Mouse (Mus musculus) hindbrain, embryonic 14.5 days (tissue): ENCODE results near the gene Tigd3. TPM values are rescaled to one million over a fixed set of nuclear protein-coding genes. Genes with fewer than 3 reads are reported as not detected.

Source experiments
- ATAC-seq: fragments of 200-750 bp; cut with Nextera tagmentation; 2 replicates; pipeline ENCODE4 v1.8.0; 2017; ENCODE audit warnings: moderate number of reproducible peaks, mild to moderate bottlenecking, moderate TSS enrichment, moderate library complexity; ENCODE audit not compliant: low FRiP score
- DNase-seq: peaks from one replicate; pipeline ENCODE4 v3.0.0-alpha.2; 2015; ENCODE audit warnings: low spot score
- H3K27ac ChIP-seq: fragments of 300-500 bp; sonication (generic); 2 replicates; pipeline ENCODE4 v1.5.1; 2014; ENCODE audit warnings: mild to moderate bottlenecking, moderate library complexity
- H3K27me3 ChIP-seq: fragments of 300-500 bp; sonication (generic); 2 replicates; pipeline ENCODE4 v1.6.1; 2014; ENCODE audit warnings: mild to moderate bottlenecking, low read length, mixed read lengths; ENCODE audit not compliant: control insufficient read depth, insufficient read depth
- H3K36me3 ChIP-seq: fragments of 300-500 bp; sonication (generic); replicated peaks from 2 replicates; pipeline ENCODE4 v1.6.1; 2014; ENCODE audit not compliant: control insufficient read depth, insufficient read depth
- H3K4me1 ChIP-seq: fragments of 300-500 bp; sonication (generic); replicated peaks from 2 replicates; pipeline ENCODE4 v1.6.1; 2014; ENCODE audit warnings: antibody characterized with exemption, low read length, mixed read lengths; ENCODE audit not compliant: control insufficient read depth, insufficient read depth
- H3K4me2 ChIP-seq: fragments of 300-500 bp; sonication (generic); replicated peaks from 2 replicates; pipeline ENCODE4 v1.6.1; 2014; ENCODE audit warnings: mild to moderate bottlenecking, moderate library complexity
- H3K4me3 ChIP-seq: fragments of 300-500 bp; sonication (generic); replicated peaks from 2 replicates; pipeline ENCODE4 v1.5.1; 2014; ENCODE audit warnings: mild to moderate bottlenecking, low read length
- H3K9ac ChIP-seq: fragments of 300-500 bp; sonication (generic); 2 replicates; pipeline ENCODE4 v1.6.1; 2014
- H3K9me3 ChIP-seq: fragments of 300-500 bp; sonication (generic); 2 replicates; pipeline ENCODE4 v1.6.1; 2016; ENCODE audit warnings: low read length; ENCODE audit not compliant: control insufficient read depth
- WGBS: fragments of 180-500 bp; shearing (Covaris S2); extraction: QIAGEN DNeasy Blood & Tissue Kit; methylation state at CpG from one replicate; pipeline ENCODE4 v1.1.7; 2014; 5-methylcytosine and 5-hydroxymethylcytosine counted together
- polyA plus RNA-seq: library from polyadenylated mRNA; unstranded; fragments of >200 nt; fragmentation: Nextera tagmentation; extraction: Ambion mirVana; gene quantifications from 2 replicates; pipeline ENCODE4 v1.2.1, GENCODE M21; 2014

The Tigd3 gene
- 6.1 and 9.4 TPM in 2 replicates for polyA plus RNA-seq

DNA sequence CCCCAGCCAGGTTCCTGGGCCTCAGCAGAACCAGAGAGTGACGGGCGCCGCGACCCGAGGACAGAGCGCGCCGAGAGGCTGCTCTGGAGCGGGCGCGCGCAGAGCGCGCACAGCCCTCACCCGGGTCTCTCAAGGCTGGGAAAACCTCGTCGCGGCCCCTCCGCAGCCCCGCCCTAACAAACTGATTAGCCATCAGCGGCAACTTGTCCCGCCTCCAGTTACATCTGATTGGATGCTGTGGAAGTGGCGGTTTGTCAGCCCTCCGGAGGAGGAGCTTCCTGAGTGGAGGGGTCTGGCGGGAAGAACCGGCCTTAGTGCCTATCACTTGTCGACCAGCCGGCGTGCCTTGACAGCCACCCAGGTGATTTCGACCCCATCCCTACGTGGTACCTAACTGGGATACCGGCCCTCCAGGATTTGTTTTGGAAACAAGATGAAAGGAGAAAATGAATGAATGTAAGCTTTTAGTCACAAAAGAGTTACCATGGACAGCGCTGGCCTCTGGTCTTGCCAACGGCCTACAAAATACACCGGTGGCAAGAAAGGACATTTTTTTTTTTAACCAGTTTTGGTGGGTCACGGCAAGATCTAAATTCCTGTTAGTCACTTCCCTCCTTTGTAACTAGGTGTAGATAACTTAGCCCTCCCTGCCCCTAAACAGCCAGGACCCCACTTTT, at the start of gene Tigd3:
Tigd3 (minus strand) TSS at position 148 of the 677 bp plus-strand sequence.
- peak; percentile 98 for ATAC-seq
- 3% methylated on average over 36 of the region's 36 CpGs for WGBS

DNA sequence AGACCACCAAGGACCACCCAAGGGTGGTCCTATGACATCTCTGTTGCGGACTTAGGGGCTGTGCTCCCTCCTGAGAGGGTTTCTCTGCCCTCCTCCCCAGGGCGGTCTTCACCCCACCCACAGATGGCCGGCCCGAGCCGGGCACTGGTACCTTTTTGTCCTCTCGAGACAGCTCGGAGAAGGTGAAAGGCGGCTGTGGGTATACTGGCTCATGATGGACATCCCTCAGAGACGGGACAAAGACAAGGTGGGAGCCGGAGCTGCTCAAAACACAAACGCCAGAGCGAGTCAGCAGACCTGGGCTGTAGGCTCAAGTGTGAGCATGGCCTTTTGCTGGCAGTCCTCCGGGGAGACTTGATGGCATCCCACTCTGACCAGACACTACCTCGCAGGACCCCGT, 49.5 kb upstream of the Tigd3 start:
- Histone ChIP-seq H3K27me3 (no peaks in the 10 kb centered on the region), H3K4me3 (no peak overlapping the region), H3K9ac (no peak overlapping the region), H3K4me2 (no peak overlapping the region), H3K36me3 (no peaks in the 10 kb centered on the region; the same call in 1 of the 2 replicates), H3K9me3 (no peaks in the 10 kb centered on the region), H3K27ac (no peak overlapping the region), H3K4me1 (no peaks in the 10 kb centered on the region)
- ATAC-seq (no peak), DNase-seq (no peak)
- WGBS: 93% methylated on average over 15 of the region's 15 CpGs

More for the DNA sequence above, at the start of gene Tigd3:
- peak within 1 kb of the TSS; percentile 84 for H3K4me2 ChIP-seq
- H3K4me3 ChIP-seq: peak within 1 kb of the TSS; percentile 71
- H3K4me1 ChIP-seq: peaks cover 27% of the 10 kb centered on the region
- peak; percentile 98 for DNase-seq
- peak within 1 kb of the TSS; percentile 81 for H3K27ac ChIP-seq
- peak within 1 kb of the TSS; percentile 91 for H3K9ac ChIP-seq
- peaks cover 53% of the 10 kb centered on the region for H3K36me3 ChIP-seq
- H3K9me3 ChIP-seq: no peaks in the 10 kb centered on the region
- no peaks in the 10 kb centered on the region for H3K27me3 ChIP-seq

DNA sequence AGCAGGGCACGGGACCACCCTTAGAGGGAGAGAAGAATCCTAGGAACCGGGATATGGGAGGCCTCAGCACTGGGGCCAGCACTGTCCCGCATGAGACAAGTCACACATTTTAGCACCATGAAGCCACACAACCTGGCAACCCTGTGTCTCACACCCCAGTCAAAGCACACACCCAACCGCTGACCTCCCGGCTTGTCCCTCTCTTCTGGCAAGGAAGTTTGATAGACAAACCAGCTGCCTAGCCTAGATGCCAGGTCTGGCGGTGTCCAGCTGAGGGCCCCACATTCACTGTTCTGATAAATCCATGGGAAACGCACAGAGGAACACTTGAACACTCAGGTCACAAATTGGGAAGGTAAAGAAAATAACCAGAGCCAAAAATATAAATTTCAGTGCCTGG, 48.6 kb upstream of the Tigd3 start:
- ATAC-seq: no peak
- Histone ChIP-seq H3K27ac (no peak overlapping the region), H3K4me1 (peaks cover 7% of the 10 kb centered on the region; the same call in 1 of the 2 replicates), H3K36me3 (no peaks in the 10 kb centered on the region), H3K4me2 (no peak overlapping the region), H3K27me3 (no peaks in the 10 kb centered on the region), H3K9ac (no peak overlapping the region), H3K9me3 (no peaks in the 10 kb centered on the region), H3K4me3 (no peak overlapping the region)
- no peak for DNase-seq
- WGBS: 92% methylated on average over 7 of the region's 7 CpGs

DNA sequence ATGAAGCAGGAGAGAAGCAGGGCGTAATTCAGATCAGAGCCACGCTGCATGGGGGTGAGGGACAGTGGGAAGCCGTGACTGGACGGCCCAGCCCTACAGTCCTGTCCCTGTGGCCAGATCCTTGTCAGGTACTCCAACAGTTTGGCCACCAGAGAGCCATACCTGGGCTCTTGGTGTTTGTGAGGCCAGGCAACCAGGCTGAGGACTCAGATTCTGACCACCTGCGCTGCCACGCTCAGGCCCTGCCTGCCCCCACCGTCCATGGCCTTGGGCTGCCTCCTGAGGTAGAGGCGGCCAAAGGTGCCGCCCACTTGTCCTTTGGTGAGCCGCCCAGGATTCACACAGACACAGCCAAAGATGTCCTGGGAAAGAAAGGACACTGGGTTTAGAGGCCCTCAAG, 46.7 kb upstream of the Tigd3 start:
- Histone ChIP-seq H3K9ac (no peak overlapping the region), H3K4me1 (peaks cover 9% of the 10 kb centered on the region; the same call in 1 of the 2 replicates), H3K27ac (no peak overlapping the region), H3K4me3 (no peak overlapping the region), H3K9me3 (no peaks in the 10 kb centered on the region), H3K4me2 (no peak overlapping the region), H3K36me3 (no peaks in the 10 kb centered on the region), H3K27me3 (no peaks in the 10 kb centered on the region)
- DNase-seq (no peak), ATAC-seq (no peak)
- WGBS: 94% methylated on average over 10 of the region's 10 CpGs

DNA sequence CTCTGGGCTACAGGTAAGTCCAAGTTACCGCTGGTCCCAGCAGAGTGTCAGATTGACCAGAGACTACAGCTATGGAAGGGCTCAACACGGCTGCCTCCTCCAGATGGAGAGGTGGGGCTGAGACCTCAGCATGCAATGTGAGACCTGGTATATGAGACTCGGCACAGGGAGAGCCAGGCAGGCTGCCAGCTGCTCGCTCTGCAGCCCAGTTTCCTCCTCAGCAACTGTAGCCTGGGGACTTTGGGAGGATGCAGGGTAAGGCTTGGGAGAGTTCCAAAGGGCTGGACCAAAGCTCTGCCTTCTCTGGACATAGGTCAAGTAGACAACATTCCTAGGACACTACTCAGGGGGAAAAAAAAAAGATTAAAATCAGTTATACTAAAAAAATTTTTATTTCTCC, 46.2 kb upstream of the Tigd3 start:
- Histone ChIP-seq H3K4me3 (no peak overlapping the region), H3K9ac (no peak overlapping the region), H3K27me3 (no peaks in the 10 kb centered on the region), H3K4me2 (no peak overlapping the region), H3K27ac (peak overlapping the region; percentile 38; the same call in 1 of the 2 replicates), H3K36me3 (no peaks in the 10 kb centered on the region), H3K9me3 (no peaks in the 10 kb centered on the region), H3K4me1 (peaks cover 9% of the 10 kb centered on the region; the same call in 1 of the 2 replicates)
- ATAC-seq (no peak), DNase-seq (peak; percentile 56)
- 42% methylated on average over 4 of the region's 4 CpGs for WGBS

DNA sequence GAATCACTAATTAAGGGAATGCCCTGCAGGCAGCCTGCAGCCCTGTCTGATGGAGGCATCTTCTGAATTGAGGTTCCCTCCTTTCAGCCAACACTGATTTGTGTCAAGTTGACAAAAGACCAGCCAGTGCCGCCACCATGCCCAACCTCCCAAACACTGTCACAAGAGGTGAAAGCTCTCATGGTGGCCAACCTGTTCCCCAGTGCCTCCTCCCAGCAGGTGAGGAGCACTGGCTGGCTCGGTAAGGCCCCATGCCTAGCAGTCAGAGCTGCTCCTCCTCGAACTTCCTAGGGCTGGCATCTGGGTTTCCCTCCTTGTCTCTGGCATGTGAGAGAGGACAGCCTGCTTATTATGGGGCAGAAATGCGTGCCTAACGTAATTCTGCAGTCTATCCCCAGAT, 45.8 kb upstream of the Tigd3 start:
- ATAC-seq (no peak), DNase-seq (no peak)
- H3K27ac ChIP-seq: peak overlapping the region; percentile 38; the same call in 1 of the 2 replicates
- H3K4me1 ChIP-seq: peaks cover 9% of the 10 kb centered on the region; the same call in 1 of the 2 replicates
- H3K9me3 ChIP-seq: no peaks in the 10 kb centered on the region
- no peak overlapping the region for H3K4me3 ChIP-seq
- no peaks in the 10 kb centered on the region for H3K27me3 ChIP-seq
- H3K36me3 ChIP-seq: no peaks in the 10 kb centered on the region
- no peak overlapping the region for H3K9ac ChIP-seq
- WGBS: 69% methylated on average over 5 of the region's 5 CpGs
- no peak overlapping the region for H3K4me2 ChIP-seq

DNA sequence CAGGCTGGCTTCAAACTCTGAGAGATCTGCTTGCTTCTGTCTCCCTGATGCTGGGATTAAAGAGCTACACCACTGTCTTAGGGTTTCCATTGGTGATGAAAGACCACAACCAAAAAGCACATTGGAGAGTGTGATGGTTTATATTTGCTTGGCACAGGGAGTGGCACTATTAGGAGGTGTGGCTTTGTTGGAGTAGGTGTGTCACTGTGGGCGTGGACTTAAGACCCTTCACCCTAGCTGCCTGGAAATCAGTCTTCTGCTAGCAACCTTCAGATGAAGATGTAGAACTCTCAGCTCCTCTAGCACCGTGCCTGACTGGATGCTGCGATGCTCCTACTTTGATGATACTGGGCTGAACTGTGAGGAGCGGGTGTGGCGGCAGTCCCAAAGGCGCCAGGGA, 44.6 kb upstream of the Tigd3 start:
- ATAC-seq: no peak
- DNase-seq: no peak
- H3K4me1 ChIP-seq: peaks cover 9% of the 10 kb centered on the region; the same call in 1 of the 2 replicates
- H3K9ac ChIP-seq: no peak overlapping the region
- H3K4me2 ChIP-seq: no peak overlapping the region
- no peaks in the 10 kb centered on the region for H3K9me3 ChIP-seq
- no peaks in the 10 kb centered on the region for H3K27me3 ChIP-seq
- no peak overlapping the region for H3K4me3 ChIP-seq
- WGBS: 92% methylated on average over 6 of the region's 6 CpGs
- no peaks in the 10 kb centered on the region for H3K36me3 ChIP-seq
- no peak overlapping the region for H3K27ac ChIP-seq

DNA sequence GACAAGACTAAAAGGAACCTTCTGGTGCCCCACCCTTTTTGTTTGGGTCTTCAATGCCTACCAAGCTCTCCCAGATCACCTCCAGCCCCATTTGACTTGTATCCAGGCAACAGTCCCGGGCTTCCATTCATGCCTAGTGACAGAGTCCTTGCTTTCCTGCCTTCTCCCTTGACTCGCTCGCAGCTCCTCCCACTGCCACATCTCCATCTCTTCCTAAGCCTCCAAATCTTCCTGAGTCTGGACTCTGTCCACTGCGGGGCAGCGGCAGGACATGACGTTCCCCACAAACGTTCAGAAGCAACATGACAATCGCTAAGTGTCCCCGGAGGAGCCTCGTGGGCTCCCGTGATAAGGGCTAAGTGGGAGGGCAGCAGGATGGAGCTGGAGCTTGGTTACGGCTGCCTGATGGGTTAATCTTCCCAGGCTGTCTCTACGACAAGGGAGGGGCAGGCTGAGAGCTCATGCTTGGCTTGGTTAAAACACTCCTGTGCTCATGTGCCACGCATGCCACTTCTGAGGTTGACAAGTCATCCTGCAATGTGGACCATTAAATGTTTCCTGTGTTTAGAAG, 44.0 kb upstream of the Tigd3 start:
- ATAC-seq: peak; percentile 43; the same call in 1 of the 2 replicates
- peak overlapping the region; percentile 30 for H3K4me2 ChIP-seq
- no peak overlapping the region for H3K9ac ChIP-seq
- H3K36me3 ChIP-seq: no peaks in the 10 kb centered on the region
- 15% methylated on average over 14 of the region's 14 CpGs for WGBS
- peak overlapping the region; percentile 71 for H3K27ac ChIP-seq
- H3K27me3 ChIP-seq: no peaks in the 10 kb centered on the region
- no peaks in the 10 kb centered on the region for H3K9me3 ChIP-seq
- H3K4me3 ChIP-seq: no peak overlapping the region
- DNase-seq: no peak
- H3K4me1 ChIP-seq: peaks cover 9% of the 10 kb centered on the region; the same call in 1 of the 2 replicates

DNA sequence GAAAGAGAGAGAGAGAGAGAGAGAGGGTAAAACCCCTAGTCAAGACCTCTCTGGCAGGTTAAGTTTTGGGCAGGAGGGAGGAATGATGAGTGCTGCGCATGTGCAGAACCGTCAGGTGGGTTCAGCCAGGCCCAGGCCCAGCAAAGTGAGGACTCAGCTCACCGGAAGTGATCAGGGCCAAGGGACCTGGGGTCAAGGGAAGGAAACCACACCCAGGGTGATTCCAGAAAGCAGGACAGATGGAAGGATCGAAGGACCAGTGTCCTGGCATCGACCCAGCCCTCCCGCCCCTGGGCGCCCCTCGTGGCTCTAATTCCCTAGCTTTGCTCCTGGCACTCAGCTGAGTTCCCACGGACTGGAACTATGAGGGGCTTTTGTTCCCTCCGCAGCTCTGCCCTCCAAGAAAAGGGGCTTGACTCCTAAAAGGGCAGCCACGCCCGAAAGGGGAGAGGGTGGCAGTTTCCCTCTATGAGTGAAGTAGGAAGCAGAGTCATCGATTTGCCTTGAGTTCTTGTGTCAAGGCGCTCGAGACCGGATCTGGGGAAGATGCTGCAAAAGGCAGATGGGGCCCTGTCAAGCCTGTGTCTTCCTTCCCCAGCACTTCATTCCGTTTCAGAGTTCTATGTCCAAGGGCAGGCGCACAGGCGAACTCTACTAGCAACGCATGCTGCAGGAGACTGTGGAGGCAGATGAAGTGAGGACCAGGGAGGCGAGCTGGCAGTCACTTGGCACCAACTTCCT, 43.3 kb upstream of the Tigd3 start:
- Histone ChIP-seq H3K27ac (peak overlapping the region; percentile 71), H3K4me2 (peak overlapping the region; percentile 30; the same call in 1 of the 2 replicates), H3K4me1 (peaks cover 9% of the 10 kb centered on the region; the same call in 1 of the 2 replicates), H3K9ac (0 out of 2 replicates have a peak overlapping the region, but pooled peaks have one; percentile 3), H3K27me3 (no peaks in the 10 kb centered on the region), H3K9me3 (no peaks in the 10 kb centered on the region), H3K4me3 (no peak overlapping the region), H3K36me3 (no peaks in the 10 kb centered on the region)
- 54% methylated on average over 21 of the region's 21 CpGs for WGBS
- DNase-seq: no peak
- no peak for ATAC-seq
